Comparison of ENCODE assay signal across 15 mouse cellular contexts in the genomic region with DNA sequence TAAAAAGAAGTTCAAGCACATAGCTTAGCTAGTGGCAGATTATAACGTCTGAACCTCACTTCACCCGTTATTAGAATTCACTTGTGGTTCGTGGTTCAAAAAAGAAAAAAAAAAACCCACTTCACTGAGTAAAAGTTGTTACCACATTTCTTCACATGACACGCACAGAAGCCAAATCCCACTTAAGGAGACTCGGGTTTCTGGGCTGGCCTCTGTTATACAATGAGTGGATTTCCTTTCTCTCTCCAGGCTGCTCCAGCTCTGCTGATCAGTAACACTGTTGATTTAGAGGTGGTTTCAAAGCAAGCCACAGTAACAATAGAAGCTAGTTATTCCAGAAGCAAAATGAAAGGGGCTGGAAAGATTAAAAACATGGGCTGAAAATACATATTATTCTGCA.
"Had no signal": no experiment of that assay in that cellular context is flagged by ENCODE, and none has a peak within 500 bp of the region (broad histone marks: within the 10 kb centered on the region; RNA-seq: fewer than 3 reads in every experiment).

No protein-coding gene starts in this region.

- H3K36me3 ChIP-seq: limb, embryonic 10.5 days; liver, embryonic 15.5 days; lung, embryonic 15.5 days; midbrain, embryonic 12.5 days; neural tube, embryonic 15.5 days had no signal

- H3K4me2 ChIP-seq: liver, embryonic 11.5 days; liver, embryonic 15.5 days; lung, embryonic 15.5 days; midbrain, embryonic 12.5 days; neural tube, embryonic 15.5 days had no signal

- DNase-seq: kidney, postnatal 10 days; kidney, postnatal 4 days; right cerebral cortex, adult 18-20 months; right cerebral cortex, postnatal 25 days; thymus, postnatal 4 days had no signal

- H3K27me3 ChIP-seq: liver, embryonic 15.5 days; lung, embryonic 15.5 days; megakaryocyte, embryonic 14.5 days; midbrain, embryonic 12.5 days; neural tube, embryonic 15.5 days had no signal

- H3K4me3 ChIP-seq: layer of hippocampus, adult 2 months; limb, embryonic 10.5 days; liver, embryonic 15.5 days; lung, embryonic 15.5 days; megakaryocyte, embryonic 14.5 days; midbrain, embryonic 12.5 days; neural tube, embryonic 15.5 days had no signal

- H3K9me3 ChIP-seq: limb, embryonic 10.5 days; liver, embryonic 15.5 days; lung, embryonic 15.5 days; megakaryocyte, embryonic 14.5 days; midbrain, embryonic 12.5 days; neural tube, embryonic 15.5 days had no signal

- H3K4me1 ChIP-seq: limb, embryonic 10.5 days; liver, embryonic 15.5 days; lung, embryonic 15.5 days; megakaryocyte, embryonic 14.5 days; neural tube, embryonic 15.5 days had no signal

- H3K27ac ChIP-seq: layer of hippocampus, adult 2 months; limb, embryonic 10.5 days; liver, embryonic 15.5 days; lung, embryonic 15.5 days; macrophage; midbrain, embryonic 12.5 days; neural tube, embryonic 15.5 days; stomach, postnatal 0 days had no signal

- H3K9ac ChIP-seq: liver, embryonic 15.5 days; lung, embryonic 15.5 days; midbrain, embryonic 12.5 days; neural tube, embryonic 15.5 days had no signal
